Mouse (Mus musculus): ENCODE measurements around the gene Gm45808.
A peak's percentile ranks its signal among the peaks of the same experiment; 100 is the strongest.
"Not testable (repeated sequence)": the region's sequence is repeated elsewhere in the genome, so short reads cannot be mapped to it uniquely, and the experiment has no call there.

The Gm45808 gene

GRCm38 (mm10) chr7:45470869-45471268, 15.7 kb downstream of the Gm45808 start:
- ATAC-seq (ENCODE audit: low TSS enrichment) = peak; percentile 38; the same call in 1 of the 2 replicates

GRCm38 (mm10) chr7:45467090-45467670, 19.4 kb downstream of the Gm45808 start:
- no peak for ATAC-seq (ENCODE audit: low TSS enrichment)

GRCm38 (mm10) chr7:45466283-45467089, 20.1 kb downstream of the Gm45808 start, which contains the start of gene Bax:
Bax (minus strand) TSS chr7:45466898.
- ATAC-seq (ENCODE audit: low TSS enrichment) = peak; percentile 35

- no peak for ATAC-seq (ENCODE audit: low TSS enrichment)
Observed at GRCm38 (mm10) chr7:45465549-45465948, 21.1 kb downstream of the Gm45808 start.

- no peak for ATAC-seq (ENCODE audit: low TSS enrichment)
Observed at GRCm38 (mm10) chr7:45465112-45465511, 21.5 kb downstream of the Gm45808 start.

GRCm38 (mm10) chr7:45463987-45464778, 22.4 kb downstream of the Gm45808 start:
- ATAC-seq (ENCODE audit: low TSS enrichment) = no peak

- not testable (repeated sequence) for ATAC-seq (ENCODE audit: low TSS enrichment)
Observed at GRCm38 (mm10) chr7:45462868-45463267, 23.7 kb downstream of the Gm45808 start.

GRCm38 (mm10) chr7:45462325-45462724, 24.3 kb downstream of the Gm45808 start:
- ATAC-seq (ENCODE audit: low TSS enrichment) = no peak

- ATAC-seq (ENCODE audit: low TSS enrichment) = no peak
Observed at GRCm38 (mm10) chr7:45461781-45462180, 24.8 kb downstream of the Gm45808 start.

GRCm38 (mm10) chr7:45461326-45461725, 25.3 kb downstream of the Gm45808 start:
- ATAC-seq (ENCODE audit: low TSS enrichment) = no peak

- ATAC-seq (ENCODE audit: low TSS enrichment) = no peak
Observed at GRCm38 (mm10) chr7:45460860-45461314, 25.7 kb downstream of the Gm45808 start.

- ATAC-seq (ENCODE audit: low TSS enrichment) = no peak
Observed at GRCm38 (mm10) chr7:45460377-45460776, 26.2 kb downstream of the Gm45808 start.

- peak; percentile 88 for ATAC-seq (ENCODE audit: low TSS enrichment)
Observed at GRCm38 (mm10) chr7:45459564-45460140, 27.0 kb downstream of the Gm45808 start, which contains the start of gene Ftl1. Ftl1 (minus strand) TSS chr7:45459884.

GRCm38 (mm10) chr7:45458748-45459563, 27.7 kb downstream of the Gm45808 start:
- ATAC-seq (ENCODE audit: low TSS enrichment) = peak; percentile 43

GRCm38 (mm10) chr7:45457204-45458060, 29.2 kb downstream of the Gm45808 start:
- ATAC-seq (ENCODE audit: low TSS enrichment) = no peak

GRCm38 (mm10) chr7:45456721-45457203, 29.8 kb downstream of the Gm45808 start:
- ATAC-seq (ENCODE audit: low TSS enrichment) = no peak

GRCm38 (mm10) chr7:45455932-45456696, 30.5 kb downstream of the Gm45808 start:
- ATAC-seq (ENCODE audit: low TSS enrichment) = no peak

- ATAC-seq (ENCODE audit: low TSS enrichment) = no peak
Observed at GRCm38 (mm10) chr7:45454971-45455370, 31.6 kb downstream of the Gm45808 start.

Measured in frontal cortex, adult (tissue).